Mouse (Mus musculus): ENCODE data around the gene Khdrbs1.

DNA sequence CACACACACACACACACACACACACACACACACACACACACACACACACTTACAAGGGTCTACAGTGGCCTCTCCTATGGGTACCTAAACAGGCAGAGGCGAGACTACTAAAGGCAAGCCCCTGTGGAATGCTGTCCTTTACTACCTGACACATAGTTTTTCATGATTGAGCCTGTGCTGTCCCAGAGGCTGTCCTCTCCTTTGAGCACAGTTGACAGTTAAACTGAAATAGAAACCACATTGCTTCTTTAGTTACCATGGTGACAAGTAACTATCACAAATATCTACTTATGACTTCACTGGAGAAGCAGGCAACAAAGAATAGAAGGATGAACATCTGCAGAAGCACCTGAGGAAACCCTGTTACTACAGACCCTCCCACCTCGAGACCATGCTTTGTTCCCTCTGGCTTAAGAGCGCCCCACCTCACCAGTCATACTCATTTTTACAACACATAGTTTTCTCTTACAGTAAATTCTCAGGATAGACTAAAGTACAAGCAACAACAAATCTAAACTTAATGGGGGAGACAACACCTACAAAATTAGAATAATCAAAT lies 79.8 kb downstream of the Khdrbs1 start:
- TF ChIP-seq GATA1 (IDR thresholded peaks at IDR 0.05; ENCODE audit: low read length), result no peak
- no peak for TF ChIP-seq TAL1 (IDR thresholded peaks at IDR 0.05; ENCODE audit: low read length)

Measured in erythroblast, embryonic 14.5 days (primary cell).